Mouse (Mus musculus): Measurements from ENCODE around the gene Dcaf11.
A peak's percentile ranks its signal among the peaks of the same experiment; 100 is the strongest.

Dcaf11 gene

DNA sequence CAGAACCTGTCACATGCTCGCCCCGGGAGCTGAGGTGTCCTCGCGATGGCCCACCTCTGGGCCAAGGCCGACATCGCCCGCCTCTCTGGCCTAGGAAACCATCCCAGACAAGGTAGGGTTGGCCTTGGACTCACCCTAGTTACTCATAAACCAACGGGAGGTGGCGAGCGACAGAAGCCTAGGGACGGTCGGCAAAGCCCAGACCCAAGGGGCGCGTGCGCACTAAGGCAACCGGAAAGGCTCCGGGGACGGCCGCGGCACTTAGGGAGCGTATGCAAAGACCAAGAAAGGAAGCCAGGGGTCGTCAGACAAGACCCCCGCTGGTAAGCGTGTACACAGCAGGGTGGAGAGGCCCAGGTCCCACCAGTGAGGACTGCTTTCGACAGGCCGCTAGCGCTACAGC lies at the start of gene Dcaf11:
Gene Dcaf11 (plus strand): TSS at position 208 of the 403 bp plus-strand sequence.
- peak; percentile 96 for DNase-seq (ENCODE audit: inconsistent ontology term)

DNA sequence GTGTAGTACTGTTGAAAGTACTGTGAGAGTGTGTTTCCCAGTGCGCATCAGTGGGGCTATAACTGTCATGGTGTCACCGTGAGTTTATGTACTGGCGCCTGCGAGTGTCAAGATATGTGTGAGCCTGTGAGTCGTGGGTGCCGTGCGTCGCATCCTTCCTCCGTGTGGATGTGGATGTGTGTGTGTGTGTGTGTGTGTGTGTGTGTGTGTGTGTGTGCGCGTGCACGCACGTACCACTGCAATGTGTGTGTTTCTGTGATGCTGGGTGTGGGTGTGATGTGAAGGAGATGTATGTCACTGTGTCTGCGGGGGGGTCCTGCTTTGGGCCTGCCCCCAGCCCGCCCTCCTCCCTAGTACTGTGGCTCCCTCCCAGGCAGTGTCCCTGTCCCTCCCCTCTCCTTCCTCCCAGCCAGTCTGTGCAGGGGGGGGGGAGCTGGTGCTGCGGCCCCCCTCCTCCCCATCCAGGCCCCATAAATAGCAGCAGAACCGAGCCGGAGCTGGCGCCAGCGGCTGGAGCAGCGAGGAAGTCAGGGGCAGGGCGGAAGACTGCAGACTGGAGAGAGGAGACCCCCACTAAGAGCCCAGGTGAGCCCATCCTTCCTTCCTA lies 49.6 kb upstream of the Dcaf11 start, which contains the start of gene Cpne6:
Gene Cpne6 (plus strand): TSS at position 321 of the 607 bp plus-strand sequence.
- no peak for DNase-seq (ENCODE audit: inconsistent ontology term)

DNA sequence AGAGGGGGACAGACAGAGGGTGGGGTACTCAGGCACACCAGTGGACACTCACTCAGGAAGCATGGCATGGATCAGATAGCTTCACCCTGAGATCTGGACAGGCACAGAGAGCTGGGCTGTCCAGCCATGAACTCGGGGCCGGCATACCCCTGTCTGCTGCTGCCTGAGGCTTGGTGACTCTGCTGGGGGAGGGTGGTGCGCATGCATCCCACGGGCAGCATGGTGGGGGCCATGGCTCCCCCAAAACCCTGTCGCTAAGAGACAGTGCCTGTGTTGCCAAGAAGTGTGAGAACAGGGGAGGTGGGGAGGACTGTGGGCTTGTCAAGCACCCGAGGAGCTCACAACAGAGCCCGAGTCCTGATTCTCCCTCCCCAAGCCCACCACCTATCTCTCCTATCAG lies 48.8 kb upstream of the Dcaf11 start:
- no peak for DNase-seq (ENCODE audit: inconsistent ontology term)

DNA sequence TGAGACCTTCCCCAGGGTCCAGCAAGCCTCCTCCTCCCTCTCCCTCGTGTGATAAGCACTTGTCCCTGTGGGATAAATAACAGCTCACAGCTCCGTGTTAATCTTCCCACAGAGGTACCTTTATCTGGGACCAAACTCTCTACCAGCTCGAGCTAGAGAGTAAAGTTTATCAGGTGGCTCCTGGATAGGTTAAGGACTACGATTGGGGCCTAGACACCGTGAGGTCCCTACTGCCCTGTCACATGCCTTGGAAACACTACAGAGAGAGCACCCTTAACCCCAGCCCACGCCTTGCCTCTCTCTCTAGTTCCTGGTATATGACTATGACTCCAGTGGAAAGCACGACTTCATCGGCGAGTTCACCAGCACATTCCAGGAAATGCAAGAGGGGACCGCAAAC lies 45.9 kb upstream of the Dcaf11 start:
- no peak for DNase-seq (ENCODE audit: inconsistent ontology term)

DNA sequence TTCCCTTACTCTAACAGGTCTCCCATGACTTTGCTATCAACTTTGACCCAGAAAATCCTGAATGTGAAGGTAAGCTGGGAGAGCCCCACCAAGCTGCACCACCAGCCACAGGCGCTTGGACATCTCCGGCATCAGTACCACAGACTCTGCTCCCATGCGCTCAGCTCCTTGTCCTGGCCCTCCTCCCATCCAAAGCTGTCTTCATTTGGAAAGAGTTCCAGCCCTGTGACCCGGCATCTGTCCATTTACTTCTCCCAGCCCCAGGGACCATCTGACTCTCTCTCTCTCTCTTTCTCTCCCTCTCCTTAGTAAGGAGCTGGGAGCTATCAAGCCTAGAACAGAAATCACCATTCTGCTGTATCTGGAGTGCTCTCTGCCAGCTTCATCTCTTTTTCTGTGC lies 44.0 kb upstream of the Dcaf11 start:
- DNase-seq (ENCODE audit: inconsistent ontology term): no peak

DNA sequence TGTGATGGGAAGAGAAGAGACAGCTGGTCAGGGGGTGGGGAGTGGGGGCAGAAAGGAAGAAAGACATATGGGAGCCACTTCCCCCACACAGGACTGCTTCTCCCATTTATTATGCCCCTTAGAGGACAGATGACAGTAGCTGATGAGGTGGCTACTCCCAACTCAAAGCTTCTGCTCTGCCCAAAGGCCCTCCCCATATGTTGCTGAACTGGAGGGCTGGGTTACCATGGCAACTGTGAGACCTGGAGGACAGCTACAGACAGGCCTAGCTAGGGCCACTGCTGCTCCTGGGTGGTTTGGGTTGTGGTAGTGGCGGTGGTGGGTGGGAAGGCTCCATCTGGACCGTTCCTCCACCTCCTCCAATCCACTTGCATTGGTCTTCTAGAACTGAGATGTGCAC lies 40.9 kb upstream of the Dcaf11 start:
- DNase-seq (ENCODE audit: inconsistent ontology term): no peak

DNA sequence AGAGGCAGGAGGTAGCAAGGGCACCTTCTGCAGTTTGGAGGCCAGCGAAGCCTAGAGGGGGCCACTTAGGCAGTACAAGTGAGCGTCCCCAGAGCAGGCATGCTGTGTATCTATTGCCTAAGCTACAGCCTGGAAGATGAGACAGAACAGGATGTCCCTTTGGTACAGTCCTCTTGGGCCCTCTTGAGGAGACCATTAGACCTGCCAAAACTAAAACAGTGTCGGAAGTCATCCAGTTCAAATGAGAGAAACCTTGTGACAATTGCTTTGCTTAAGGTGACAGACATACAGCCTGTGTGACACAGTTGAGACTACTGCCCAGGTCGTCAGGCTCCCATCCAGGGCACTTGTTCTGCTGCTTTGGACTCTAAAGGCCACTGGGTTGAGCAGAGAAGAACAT lies 40.2 kb upstream of the Dcaf11 start:
- DNase-seq (ENCODE audit: inconsistent ontology term): no peak

DNA sequence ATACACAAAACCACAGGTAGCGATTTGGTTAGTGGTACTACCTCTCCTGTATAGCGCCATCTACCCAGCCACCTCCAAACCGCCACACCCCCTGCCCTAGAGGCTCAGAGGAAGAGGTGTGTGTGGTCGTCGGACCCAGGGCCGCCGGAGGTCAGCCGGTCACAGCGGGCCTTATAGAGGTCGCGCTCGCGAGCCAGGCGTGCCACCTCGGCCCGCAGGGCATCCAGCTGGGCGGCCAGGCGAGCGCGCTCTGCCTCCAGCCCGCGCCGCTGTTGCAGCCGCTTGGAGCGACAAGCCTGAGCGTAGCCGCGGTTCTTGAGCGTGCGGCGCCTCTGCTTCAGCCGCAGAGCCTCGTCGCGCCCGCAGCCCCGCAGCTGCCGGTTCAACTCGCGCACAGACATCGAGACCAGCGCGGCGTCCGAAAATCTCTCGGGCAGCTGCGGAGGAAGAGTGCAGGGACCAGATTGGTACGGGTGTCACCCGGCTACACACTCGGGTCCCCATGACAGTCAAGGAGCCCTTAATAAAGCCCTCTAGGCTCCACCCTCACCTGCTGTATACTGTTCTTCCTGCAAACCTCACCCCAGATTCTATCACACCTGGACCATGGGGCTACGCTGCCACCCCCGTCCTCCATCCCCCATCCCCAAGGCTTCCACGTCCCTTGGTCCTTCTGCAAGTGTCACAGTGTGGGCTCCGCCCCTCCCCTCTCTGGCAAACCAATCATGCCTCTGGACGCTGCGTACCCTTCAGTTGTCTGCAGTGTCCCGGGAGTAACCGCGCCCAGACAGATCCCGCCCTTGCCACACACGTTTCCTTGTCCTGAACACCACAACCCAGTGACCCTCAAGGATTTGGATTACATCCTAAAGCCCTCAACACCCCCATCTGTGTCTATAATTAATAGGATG lies 39.1 kb upstream of the Dcaf11 start:
- peak; percentile 27 for DNase-seq (ENCODE audit: inconsistent ontology term)

DNA sequence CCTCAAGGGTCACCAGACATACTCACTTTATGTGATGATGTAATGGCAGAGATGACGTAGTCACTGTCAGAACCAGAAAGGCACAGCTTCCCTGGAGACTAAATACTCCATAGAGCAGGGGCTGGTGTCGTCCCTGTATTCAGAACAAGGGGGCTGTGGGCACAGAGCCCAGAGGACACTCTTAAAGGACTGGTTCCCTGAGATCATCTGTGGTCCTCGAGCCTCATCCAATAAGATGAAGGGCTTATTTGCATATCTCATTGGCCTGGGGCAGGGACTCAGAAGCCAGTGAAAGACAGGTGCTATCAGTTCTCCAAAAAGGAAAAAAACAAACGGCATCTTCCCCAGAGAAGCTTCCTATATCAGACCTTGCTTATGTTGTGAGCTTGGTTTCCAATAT lies 35.7 kb upstream of the Dcaf11 start:
- DNase-seq (ENCODE audit: inconsistent ontology term): no peak

DNA sequence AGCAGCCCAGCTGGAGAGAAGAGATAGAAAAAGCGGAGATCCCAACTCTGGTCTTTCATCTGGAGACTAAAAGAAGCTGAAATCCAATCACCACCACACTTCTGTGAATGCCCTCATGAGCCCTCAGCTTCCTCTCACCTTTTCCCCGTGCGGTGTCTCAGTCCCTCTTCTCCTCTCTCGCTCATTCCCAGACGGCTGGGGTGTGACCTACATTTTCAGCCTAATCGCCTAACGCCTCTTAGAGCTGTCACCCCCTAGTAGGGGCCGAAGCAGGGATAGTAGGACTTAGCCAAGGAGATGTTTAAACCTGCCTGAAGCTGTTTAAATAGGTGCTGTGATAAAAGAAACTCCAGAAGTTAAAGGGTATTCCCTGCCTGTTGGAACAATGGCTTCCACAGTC lies 35.0 kb upstream of the Dcaf11 start, which contains the start of gene Nrl:
Gene Nrl (minus strand): TSS at position 197 of the 400 bp plus-strand sequence.
- DNase-seq (ENCODE audit: inconsistent ontology term): no peak

DNA sequence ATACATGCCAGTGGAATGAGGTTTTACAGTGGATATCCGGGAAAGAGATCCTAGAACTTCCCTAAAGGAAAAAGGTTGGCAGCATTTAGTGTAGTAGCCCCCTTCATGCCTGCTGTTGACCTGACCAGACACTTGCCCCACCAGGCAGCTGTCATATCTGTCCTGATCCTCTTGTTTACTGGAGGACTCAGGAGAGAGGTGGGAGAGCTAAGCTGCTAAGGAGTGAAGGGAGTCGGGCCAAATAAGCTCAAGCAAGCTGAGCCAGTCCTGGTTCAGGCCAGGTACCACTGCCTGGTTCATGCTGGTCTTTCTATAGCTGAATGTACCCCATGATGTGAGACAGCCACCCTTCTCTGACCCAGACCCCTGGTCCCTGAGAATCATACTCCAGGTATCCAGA lies 33.1 kb upstream of the Dcaf11 start:
- DNase-seq (ENCODE audit: inconsistent ontology term): no peak

DNA sequence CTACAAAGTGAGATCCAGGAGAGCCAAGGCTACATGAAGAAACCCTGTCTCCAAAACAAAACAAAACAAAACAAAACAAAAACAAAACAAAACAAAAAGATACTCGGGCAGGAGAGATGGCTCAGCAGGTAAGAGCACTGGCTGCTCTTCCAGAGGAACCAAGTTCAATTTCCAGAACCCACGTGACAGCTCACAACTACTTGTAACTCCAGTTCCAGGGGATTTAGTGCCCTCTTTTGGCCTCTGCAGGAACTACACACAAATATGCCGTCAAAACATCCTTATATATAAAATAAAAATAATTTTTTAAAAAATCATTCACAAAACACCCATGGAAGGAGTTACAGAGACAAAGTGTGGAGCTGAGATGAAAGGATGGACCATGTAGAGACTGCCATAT lies 31.9 kb upstream of the Dcaf11 start:
- no peak for DNase-seq (ENCODE audit: inconsistent ontology term)

DNA sequence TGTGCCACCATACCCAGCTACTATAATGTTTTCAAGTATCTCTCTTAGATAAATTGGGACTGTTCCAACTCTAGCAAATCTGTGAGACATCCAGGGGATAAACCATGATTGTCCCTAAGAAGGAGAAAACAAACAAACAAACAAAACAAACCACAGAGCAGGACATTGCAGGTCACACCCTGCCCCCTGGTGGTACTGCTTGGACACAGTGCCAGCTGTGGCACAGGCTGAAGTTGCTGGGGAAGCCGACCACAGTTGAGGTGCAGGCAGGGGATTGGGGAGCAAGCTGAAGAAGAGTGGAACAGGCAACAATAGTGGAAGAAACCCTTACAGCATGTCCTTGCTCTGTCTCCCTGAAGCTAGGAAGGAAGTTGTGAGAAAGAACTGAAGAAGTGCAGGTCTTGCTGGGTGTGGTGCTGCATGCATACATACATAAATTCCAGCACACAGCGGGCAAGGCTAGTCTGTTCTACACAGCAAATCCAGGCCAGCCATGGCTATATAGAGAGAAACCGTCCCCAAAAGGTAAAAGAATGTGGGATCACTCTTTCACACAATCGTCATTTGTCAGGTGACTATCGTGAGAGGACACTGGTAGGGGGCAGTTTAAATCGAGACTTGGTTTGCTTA lies 23.6 kb upstream of the Dcaf11 start:
- no peak for DNase-seq (ENCODE audit: inconsistent ontology term)

DNA sequence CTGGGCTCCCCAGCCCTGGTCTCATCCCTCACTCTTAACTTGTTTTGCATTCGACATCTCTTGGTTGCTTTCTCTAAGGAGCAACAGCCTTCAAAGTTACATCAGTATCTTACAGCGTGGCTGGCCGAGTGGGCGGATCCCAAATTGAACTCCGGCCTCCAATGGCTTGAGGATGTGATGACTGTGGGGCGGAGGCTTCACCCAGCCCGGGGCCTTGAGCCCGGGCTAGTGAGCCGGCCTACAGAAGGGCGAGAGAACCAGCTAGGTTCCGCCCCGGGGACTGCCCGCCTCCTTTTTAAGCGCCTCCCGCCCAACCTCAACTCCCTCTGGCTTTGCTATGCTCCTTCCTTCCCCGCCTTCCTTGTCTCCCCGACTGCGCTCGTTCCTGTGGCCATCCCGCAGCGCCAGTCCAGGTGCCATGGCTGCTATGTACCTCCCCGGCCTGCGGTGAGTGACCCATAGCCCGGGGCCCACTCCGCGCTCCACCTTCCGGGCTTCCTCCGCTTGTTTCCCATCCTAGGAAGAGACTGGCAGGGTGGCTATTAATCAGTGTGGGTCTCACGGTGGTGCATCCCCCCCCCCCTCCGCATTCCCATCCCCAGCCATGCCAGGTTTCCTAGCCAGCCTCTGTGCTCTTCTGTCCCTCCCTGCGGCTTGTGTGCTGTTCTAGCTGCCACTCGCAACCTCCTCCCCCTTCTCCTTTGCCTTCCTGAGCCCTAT lies 19.6 kb upstream of the Dcaf11 start, which contains the start of gene Pck2:
Gene Pck2 (plus strand): TSS at position 200 of the 720 bp plus-strand sequence.
- DNase-seq (ENCODE audit: inconsistent ontology term): peak; percentile 96

DNA sequence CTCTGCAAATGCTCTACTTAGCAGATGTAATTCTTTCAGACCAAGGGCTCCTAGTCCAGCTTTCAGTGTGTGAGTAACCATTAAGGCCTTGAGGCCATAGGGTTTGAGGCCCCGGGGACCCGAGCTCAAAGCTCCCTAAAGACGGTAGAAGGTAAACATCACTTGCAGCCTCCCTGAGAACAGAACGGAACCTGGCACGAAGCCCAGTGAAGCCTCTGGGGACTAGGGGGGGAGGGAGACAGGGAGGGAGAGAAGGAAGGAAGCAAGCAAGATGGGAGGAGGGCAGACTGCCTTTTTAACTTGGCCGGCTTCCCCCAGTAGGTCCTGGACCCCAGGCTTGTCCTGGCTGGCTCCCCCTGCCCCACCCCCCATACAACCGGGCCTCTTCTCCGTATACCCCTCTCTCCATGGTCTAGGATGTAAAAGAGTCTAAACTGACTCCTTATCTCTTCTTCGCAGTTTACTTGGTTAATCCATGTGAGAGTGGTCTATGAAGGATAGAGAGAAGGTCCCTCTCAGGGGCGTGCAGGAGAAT lies 19.0 kb upstream of the Dcaf11 start:
- DNase-seq (ENCODE audit: inconsistent ontology term): peak; percentile 73

DNA sequence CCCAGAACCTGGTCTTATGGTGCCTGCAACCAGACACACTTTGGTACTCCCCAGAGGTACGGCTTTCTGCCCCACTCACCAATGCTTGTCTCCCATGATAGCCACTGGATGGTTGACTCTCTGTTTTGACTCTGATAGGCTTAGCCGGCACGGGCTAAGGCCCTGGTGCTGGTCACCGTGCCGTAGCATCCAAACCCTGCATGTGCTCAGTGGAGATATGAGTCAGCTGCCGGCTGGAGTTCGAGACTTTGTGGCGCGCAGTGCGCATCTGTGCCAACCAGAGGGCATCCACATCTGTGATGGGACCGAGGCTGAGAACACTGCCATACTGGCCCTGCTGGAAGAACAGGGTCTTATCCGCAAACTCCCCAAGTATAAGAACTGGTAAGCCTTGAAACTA lies 17.5 kb upstream of the Dcaf11 start:
- DNase-seq (ENCODE audit: inconsistent ontology term): no peak

DNA sequence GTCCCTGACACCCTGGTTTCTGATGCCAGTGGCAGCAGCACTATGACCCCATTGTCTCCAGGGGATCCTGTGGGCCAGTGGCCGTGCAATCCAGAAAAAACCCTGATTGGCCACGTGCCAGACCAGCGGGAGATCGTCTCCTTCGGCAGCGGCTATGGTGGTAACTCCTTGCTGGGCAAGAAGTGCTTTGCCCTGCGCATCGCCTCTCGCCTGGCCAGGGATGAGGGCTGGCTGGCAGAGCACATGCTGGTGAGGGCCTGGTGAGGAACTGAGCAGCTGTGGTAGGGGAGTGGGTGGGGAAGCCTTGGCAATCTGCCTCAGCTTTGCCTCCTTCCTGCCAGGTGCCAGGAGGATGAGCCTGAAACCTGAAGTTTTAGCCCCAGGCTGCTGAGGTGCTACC lies 15.5 kb upstream of the Dcaf11 start:
- DNase-seq (ENCODE audit: inconsistent ontology term): no peak

DNA sequence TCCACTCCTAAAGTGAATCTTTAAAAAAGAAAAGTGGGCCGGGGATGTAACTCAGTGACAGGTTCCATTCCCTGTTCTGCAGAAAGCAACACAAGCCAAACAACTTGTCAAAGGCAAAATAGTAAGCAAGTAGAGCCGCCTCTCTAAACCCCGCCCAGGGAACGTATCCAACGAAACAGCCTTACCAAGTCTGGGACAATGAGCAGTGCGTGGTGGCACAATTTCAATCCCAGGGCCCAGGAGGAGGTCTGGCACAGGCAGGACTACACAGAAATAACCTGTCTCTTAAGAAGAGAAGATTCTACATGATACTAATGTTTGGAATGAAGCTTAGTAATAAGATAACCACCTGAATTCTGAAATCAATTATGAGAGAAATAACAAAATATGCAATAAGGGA lies 9.6 kb upstream of the Dcaf11 start:
- no peak for DNase-seq (ENCODE audit: inconsistent ontology term)

DNA sequence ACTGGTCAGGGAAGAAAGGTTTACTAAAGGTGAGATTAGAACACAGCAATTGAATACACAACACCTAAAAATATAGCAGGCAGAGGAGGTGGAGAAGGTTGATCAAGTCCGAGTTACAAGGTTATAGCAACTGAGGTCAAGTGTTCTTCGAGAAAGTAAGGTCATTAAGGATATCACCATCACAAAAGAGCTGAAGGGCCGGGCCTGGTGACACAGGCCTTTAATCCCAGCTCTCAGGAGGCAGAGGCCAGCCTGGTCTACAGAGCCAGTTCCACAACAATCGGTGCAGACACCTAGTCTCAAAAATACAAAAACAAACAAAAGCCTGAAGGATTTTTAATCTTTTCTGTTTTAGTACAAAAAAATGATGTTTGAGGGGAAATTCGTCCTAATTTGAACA lies 8.5 kb upstream of the Dcaf11 start:
- no peak for DNase-seq (ENCODE audit: inconsistent ontology term)

DNA sequence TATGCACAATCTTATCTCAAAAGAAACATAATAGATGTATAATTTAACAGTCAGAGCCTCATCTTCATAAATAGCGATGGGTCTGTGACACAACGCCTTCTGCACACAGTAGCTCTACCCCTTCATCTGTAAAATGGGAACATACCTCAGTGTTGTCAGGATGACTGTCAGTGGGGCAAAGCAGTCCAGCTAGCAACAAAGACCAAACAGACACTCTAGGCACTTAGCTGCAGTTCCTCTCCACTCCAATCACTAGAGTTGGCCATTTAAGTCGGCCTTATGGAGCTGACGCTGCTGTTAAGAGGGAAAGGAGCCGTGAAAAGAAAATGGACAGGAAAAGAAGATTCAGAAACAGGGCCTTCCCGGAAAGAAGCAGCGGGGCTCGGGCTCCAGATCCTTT lies 8.0 kb upstream of the Dcaf11 start:
- no peak for DNase-seq (ENCODE audit: inconsistent ontology term)

DNA sequence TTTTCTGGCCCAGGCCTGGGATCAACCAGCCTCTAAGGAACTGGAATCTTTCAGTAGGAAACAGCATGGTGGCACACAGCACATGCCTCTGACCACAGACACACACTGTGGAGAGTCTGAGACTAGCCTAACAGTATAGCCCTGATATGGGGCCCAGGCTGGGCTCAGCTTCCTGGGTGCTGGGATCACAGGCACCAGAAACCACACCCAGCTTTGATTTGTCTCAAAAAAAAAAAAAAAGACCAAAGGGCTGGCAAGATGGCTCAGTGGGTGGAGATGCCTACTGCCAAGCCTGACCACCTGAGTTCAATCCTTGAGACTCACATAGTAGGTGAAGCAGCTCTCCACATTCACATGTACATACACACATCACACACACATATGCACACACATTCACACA lies 5.2 kb upstream of the Dcaf11 start:
- DNase-seq (ENCODE audit: inconsistent ontology term): no peak

DNA sequence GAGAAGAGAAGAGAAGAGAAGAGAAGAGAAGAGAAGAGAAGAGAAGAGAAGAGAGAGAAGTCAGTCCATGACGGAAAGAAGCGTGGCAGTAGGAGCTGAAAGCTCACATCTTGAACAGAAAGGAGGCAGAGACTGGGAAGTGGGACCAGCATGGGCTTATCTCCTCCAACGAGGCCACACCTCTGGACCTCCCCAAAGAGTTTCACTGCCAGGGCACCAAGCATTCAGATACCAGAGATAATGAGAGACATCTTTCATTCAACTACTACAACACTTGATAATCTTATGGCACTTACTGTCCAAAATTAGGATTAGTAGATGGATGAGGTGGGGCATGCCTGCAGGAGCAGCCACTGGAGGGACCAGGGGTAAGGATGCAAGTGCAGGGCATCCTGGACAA lies 4.0 kb upstream of the Dcaf11 start:
- DNase-seq (ENCODE audit: inconsistent ontology term): no peak
